Mouse (Mus musculus) C2C12 (cell line): ENCODE measurements around the gene Phactr2.

Source experiments
- CTCF ChIP-seq: IDR thresholded peaks from one replicate; pipeline ENCODE4 v1.5.1; 2011; ENCODE audit not compliant: control insufficient read depth, insufficient read depth, insufficient read length
- MYOD1 ChIP-seq: IDR thresholded peaks from one replicate; pipeline ENCODE4 v1.6.1; 2011; ENCODE audit warnings: low read depth; ENCODE audit not compliant: control insufficient read depth, insufficient read length
- MYOG ChIP-seq: IDR thresholded peaks from one replicate; pipeline ENCODE4 v1.6.1; 2011; ENCODE audit not compliant: control insufficient read depth, insufficient read length; ENCODE audit errors: extremely low read depth

GRCm38 (mm10) chr10:13499331-13499730 is 25.1 kb upstream of the Phactr2 start, which contains the start of gene Fuca2:
- no peak for TF ChIP-seq CTCF
- TF ChIP-seq MYOD1: no peak
- no peak for TF ChIP-seq MYOG
